Mouse (Mus musculus) kidney, postnatal 0 days (tissue): Measurements from ENCODE around the gene Gm42906. TPM values are rescaled to one million over a fixed set of nuclear protein-coding genes. Genes with fewer than 3 reads are reported as not detected.

Source experiments
- ATAC-seq: fragments of 200-750 bp; cut with Nextera tagmentation; replicated peaks from 2 replicates; pipeline ENCODE4 v1.8.0; 2017; ENCODE audit warnings: low read depth, moderate number of reproducible peaks, moderate TSS enrichment, moderate library complexity; ENCODE audit not compliant: low FRiP score
- DNase-seq: peaks from one replicate; pipeline ENCODE4 v3.0.0-alpha.2; 2016; ENCODE audit warnings: low spot score
- H3K27ac ChIP-seq: fragments of 300-500 bp; sonication (generic); 2 replicates; pipeline ENCODE4 v1.5.1; 2014; ENCODE audit warnings: mild to moderate bottlenecking
- H3K27me3 ChIP-seq: fragments of 300-500 bp; sonication (generic); 2 replicates; pipeline ENCODE4 v1.6.1; 2014; ENCODE audit warnings: low read length, mixed read lengths; ENCODE audit not compliant: insufficient read depth
- H3K36me3 ChIP-seq: fragments of 300-500 bp; sonication (generic); 2 replicates; pipeline ENCODE4 v1.6.1; 2014; ENCODE audit warnings: low read length, mixed read lengths; ENCODE audit not compliant: insufficient read depth
- H3K4me1 ChIP-seq: fragments of 300-500 bp; sonication (generic); replicated peaks from 2 replicates; pipeline ENCODE4 v1.6.1; 2014; ENCODE audit warnings: antibody characterized with exemption, low read length, mixed read lengths; ENCODE audit not compliant: insufficient read depth
- H3K4me2 ChIP-seq: fragments of 300-500 bp; sonication (generic); 2 replicates; pipeline ENCODE4 v1.6.1; 2014; ENCODE audit warnings: mild to moderate bottlenecking, low read length, moderate library complexity, mixed read lengths
- H3K4me3 ChIP-seq: fragments of 300-500 bp; sonication (generic); replicated peaks from 2 replicates; pipeline ENCODE4 v1.5.1; 2014; ENCODE audit warnings: low read depth, low read length
- H3K9ac ChIP-seq: fragments of 300-500 bp; sonication (generic); 2 replicates; pipeline ENCODE4 v1.6.1; 2014; ENCODE audit warnings: low read depth, low read length
- H3K9me3 ChIP-seq: fragments of 300-500 bp; sonication (generic); replicated peaks from 2 replicates; pipeline ENCODE4 v1.6.1; 2016; ENCODE audit warnings: low read length, inconsistent platforms, mixed read lengths
- CTCF ChIP-seq: IDR thresholded peaks from 2 replicates; pipeline ENCODE4 v1.5.1; 2016; ENCODE audit warnings: antibody characterized with exemption, low read depth, mild to moderate bottlenecking, moderate library complexity
- WGBS: fragments of 180-500 bp; shearing (Covaris S2); extraction: QIAGEN DNeasy Blood & Tissue Kit; methylation state at CpG from one replicate; pipeline ENCODE4 v1.1.7; 2014; 5-methylcytosine and 5-hydroxymethylcytosine counted together
- polyA plus RNA-seq: library from polyadenylated mRNA; unstranded; fragments of >200 nt; fragmentation: Nextera tagmentation; extraction: Ambion mirVana; gene quantifications from 2 replicates; pipeline ENCODE4 v1.2.1, GENCODE M21; 2015

The Gm42906 gene
- polyA plus RNA-seq, 1 experiment from 2014 or later = not detected

- Histone ChIP-seq H3K9ac (no peak overlapping the region), H3K27me3 (no peaks in the 10 kb centered on the region), H3K27ac (no peak overlapping the region), H3K4me2 (no peak overlapping the region), H3K4me1 (peaks cover 12% of the 10 kb centered on the region; the same call in 1 of the 2 replicates), H3K9me3 (no peaks in the 10 kb centered on the region), H3K36me3 (no peaks in the 10 kb centered on the region), H3K4me3 (no peak overlapping the region)
- ATAC-seq (no peak), DNase-seq (no peak)
- no peak for TF ChIP-seq CTCF
- WGBS = 30% methylated on average over 1 of the region's 1 CpGs
Measured at GRCm38 (mm10) chr5:151022939-151023338, 405.0 kb downstream of the Gm42906 start.

DNA sequence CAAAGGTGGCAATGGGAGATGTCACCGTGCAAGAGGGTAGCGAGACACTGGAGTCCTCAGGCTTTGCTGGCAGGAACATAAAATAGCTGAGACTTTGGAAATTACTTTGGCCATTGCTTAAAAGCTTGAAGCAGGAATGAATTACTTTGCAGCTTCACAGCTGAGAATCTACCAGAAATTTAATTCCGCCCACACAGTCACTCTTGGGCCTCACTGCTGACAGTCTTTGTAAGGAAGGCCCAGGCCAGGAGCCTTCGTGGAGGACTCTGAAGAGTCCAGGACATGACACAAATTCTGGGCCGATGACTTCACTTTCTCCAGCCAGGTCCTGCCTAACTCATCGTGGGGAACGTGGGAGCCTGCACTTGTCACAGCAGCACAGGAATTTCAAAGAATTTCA, 405.9 kb downstream of the Gm42906 start:
- Histone ChIP-seq H3K36me3 (no peaks in the 10 kb centered on the region), H3K4me1 (peaks cover 12% of the 10 kb centered on the region; the same call in 1 of the 2 replicates), H3K4me3 (no peak overlapping the region), H3K27ac (no peak overlapping the region), H3K4me2 (no peak overlapping the region), H3K9me3 (no peaks in the 10 kb centered on the region), H3K9ac (no peak overlapping the region), H3K27me3 (no peaks in the 10 kb centered on the region)
- no peak for ATAC-seq
- 77% methylated on average over 7 of the region's 7 CpGs for WGBS
- no peak for DNase-seq
- no peak for TF ChIP-seq CTCF

DNA sequence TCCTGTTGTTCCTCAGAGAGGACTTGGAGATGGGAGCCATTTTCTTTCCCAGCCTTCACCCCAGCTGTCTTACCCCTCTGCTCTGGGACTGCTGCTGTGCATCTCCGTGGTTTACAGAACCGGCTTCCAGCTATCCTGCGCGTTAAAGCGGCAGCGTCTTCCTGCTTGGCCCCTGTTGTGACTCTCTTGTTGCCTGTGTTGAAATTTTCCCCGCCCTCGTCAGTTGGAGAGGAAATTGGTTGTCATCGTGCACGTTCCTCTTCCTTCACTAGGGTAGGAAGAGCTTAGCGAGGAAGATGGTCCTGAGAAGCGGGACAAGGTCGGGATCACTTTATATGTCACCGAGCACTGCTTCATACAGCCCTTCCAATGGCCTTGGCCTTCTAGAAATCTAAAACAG, 407.1 kb downstream of the Gm42906 start:
- H3K4me2 ChIP-seq = no peak overlapping the region
- no peak for ATAC-seq

DNA sequence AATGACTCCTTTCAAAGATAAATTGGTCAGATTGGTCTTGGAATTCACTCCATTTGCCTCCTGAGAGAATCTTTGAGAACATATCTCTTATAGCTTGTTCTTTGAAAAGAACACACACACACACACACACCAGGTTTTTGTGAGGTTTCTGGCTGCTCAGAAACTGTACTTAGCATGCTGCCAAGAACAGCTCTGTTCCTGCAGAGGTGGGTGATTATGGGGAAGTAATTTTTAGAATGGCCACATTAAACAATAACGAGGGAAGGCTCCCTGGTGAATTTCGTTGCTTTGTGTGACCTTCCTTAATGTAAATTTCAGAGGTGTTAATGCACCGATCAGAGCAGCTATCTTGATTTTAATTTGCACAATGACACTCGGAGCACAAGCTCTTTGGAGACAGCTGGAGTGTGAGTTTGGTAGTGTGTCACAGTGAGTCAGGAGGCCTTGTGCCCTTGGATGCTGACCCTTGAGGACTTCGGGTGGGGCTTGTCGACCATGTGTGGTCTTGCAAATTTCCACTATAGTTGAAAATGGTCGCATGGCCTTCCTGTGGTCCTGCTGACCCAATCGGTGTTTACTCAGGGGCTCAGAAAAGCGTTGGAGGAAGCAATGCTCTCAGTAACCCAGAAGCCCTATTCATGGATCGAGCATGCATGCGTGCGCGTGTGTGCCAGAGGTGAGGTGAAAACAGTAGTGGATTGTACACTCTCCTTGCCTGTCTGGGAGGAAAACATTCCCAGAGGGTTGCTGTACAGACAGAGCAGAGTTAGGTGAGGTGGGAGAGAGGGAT, 407.7 kb downstream of the Gm42906 start:
- Histone ChIP-seq H3K4me2 (no peak overlapping the region), H3K4me3 (no peak overlapping the region), H3K27me3 (no peaks in the 10 kb centered on the region), H3K27ac (no peak overlapping the region), H3K9ac (no peak overlapping the region), H3K36me3 (no peaks in the 10 kb centered on the region), H3K4me1 (peaks cover 12% of the 10 kb centered on the region; the same call in 1 of the 2 replicates), H3K9me3 (no peaks in the 10 kb centered on the region)
- 64% methylated on average over 13 of the region's 13 CpGs for WGBS
- DNase-seq = no peak
- ATAC-seq = no peak
- no peak for TF ChIP-seq CTCF

More for the DNA sequence above, 407.1 kb downstream of the Gm42906 start:
- Histone ChIP-seq H3K27ac (no peak overlapping the region), H3K4me3 (no peak overlapping the region), H3K9ac (no peak overlapping the region), H3K27me3 (no peaks in the 10 kb centered on the region), H3K4me1 (peaks cover 12% of the 10 kb centered on the region; the same call in 1 of the 2 replicates), H3K9me3 (no peaks in the 10 kb centered on the region), H3K36me3 (no peaks in the 10 kb centered on the region)
- 74% methylated on average over 14 of the region's 14 CpGs for WGBS
- no peak for TF ChIP-seq CTCF
- peak; percentile 25 for DNase-seq

- no peak overlapping the region for H3K9ac ChIP-seq
- ATAC-seq (no peak), DNase-seq (no peak)
- peaks cover 12% of the 10 kb centered on the region; the same call in 1 of the 2 replicates for H3K4me1 ChIP-seq
- no peaks in the 10 kb centered on the region for H3K9me3 ChIP-seq
- TF ChIP-seq CTCF = no peak
- no peak overlapping the region for H3K4me3 ChIP-seq
- no peaks in the 10 kb centered on the region for H3K27me3 ChIP-seq
- WGBS = 53% methylated on average over 5 of the region's 5 CpGs
- H3K27ac ChIP-seq = no peak overlapping the region
- H3K4me2 ChIP-seq = no peak overlapping the region
- no peaks in the 10 kb centered on the region for H3K36me3 ChIP-seq
Measured at GRCm38 (mm10) chr5:151018959-151019358, 409.0 kb downstream of the Gm42906 start.

DNA sequence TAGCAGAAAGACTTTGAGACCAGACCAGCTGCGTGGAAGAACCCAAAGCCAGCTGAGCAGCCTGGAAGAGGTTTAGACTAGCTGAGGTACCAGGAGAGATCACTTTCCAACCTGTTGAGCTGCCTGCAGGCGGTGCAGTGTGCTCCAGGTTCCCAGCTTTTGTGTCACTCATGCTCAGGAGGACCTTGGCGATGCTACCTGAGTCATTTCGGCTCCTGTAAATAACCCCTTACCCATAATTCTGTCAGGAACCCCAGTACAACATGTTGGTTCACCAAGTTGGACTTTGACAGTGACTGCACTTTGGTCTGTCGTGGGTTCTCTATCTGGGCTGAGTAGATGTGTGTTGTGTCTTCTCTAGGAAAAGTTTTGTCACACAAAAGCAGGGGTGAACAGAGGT, 409.5 kb downstream of the Gm42906 start:
- no peak overlapping the region for H3K27ac ChIP-seq
- no peak for TF ChIP-seq CTCF
- no peaks in the 10 kb centered on the region for H3K9me3 ChIP-seq
- 62% methylated on average over 5 of the region's 5 CpGs for WGBS
- ATAC-seq (0 out of 2 replicates have a peak, but pooled peaks have one; percentile 54), DNase-seq (no peak)
- H3K4me1 ChIP-seq = peaks cover 9% of the 10 kb centered on the region; the same call in 1 of the 2 replicates
- no peak overlapping the region for H3K4me3 ChIP-seq
- H3K36me3 ChIP-seq = no peaks in the 10 kb centered on the region
- no peaks in the 10 kb centered on the region for H3K27me3 ChIP-seq
- no peak overlapping the region for H3K4me2 ChIP-seq
- H3K9ac ChIP-seq = no peak overlapping the region

Other genes starting within 250 kb of the Gm42906 start
- 7.8 and 9.4 TPM in 2 replicates for gene Stard13, start 194.3 kb downstream of the Gm42906 start, polyA plus RNA-seq
- 0.08 TPM in 2 replicates for gene Vmn2r18, start 177.9 kb upstream of the Gm42906 start, polyA plus RNA-seq
- gene Rfc3, start 223.1 kb upstream of the Gm42906 start, polyA plus RNA-seq = 66.8 and 75.9 TPM in 2 replicates